8 mouse cellular contexts compared by ENCODE assay signal in the genomic region with DNA sequence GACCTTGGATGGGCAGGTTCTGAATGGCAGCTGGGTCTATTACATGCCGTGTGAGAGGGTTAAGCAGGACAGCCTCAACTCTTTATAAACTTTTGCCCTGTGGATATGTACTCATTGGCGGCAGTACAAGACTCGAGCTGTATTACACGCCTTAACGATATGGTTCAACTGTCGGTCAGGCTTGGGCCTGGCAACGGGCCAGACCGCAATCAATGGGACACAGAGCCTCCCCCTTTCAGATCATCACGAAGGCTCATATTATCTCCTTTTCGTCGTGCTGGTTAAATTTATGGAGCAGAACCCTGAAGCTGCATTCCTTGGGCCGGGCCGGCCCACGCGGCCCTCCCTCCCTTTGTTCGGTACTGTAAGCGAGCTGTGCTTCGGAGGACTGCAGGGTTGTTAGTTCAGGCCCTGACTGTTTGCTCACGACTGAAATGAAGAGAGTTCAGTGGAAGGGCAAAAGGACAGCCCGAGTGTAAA.
DNase-seq lines count a peak whose midpoint lies in the region; ATAC-seq and TF ChIP-seq lines count a peak whose summit lies in the region.

No protein-coding gene starts in this region.

- TF ChIP-seq POLR2A in MEL (IDR thresholded peaks at IDR 0.05; ENCODE audit: control insufficient read depth in 1 of 2, insufficient read depth in 1 of 2, low read depth in 1 of 2, low read length in 2 of 2, poor library complexity in 1 of 2): peak in 1 of 2 experiments; percentile 30; a peak in 1 of 4 replicates

- H3K27me3 ChIP-seq in MEL (ENCODE audit: control insufficient read depth in 1 of 2, insufficient read depth in 2 of 2, low read length in 2 of 2): no peaks in the 10 kb centered on the region
- H3K27me3 ChIP-seq in intestine, embryonic 15.5 days (replicated peaks): no peaks in the 10 kb centered on the region
- H3K27me3 ChIP-seq in liver, embryonic 15.5 days: no peaks in the 10 kb centered on the region
- H3K27me3 ChIP-seq in neural tube, embryonic 13.5 days: no peaks in the 10 kb centered on the region

- no peaks in the 10 kb centered on the region for H3K79me2 ChIP-seq in MEL (ENCODE audit: control insufficient read depth, insufficient read depth, low read length, poor library complexity)

- TF ChIP-seq CTCF in MEL (IDR thresholded peaks at IDR 0.05 in 2 of 3, conservative IDR thresholded peaks at IDR 0.05 in 1 of 3; ENCODE audit: control insufficient read depth in 1 of 3, insufficient read depth in 1 of 3, low read depth in 2 of 3, low read length in 3 of 3, poor library complexity in 1 of 3, severe bottlenecking in 1 of 3): no peak

- peak overlapping the region; percentile 82 for H3K27ac ChIP-seq in MEL (ENCODE audit: control insufficient read depth, low read depth, low read length)
- H3K27ac ChIP-seq in intestine, embryonic 15.5 days: peak overlapping the region; percentile 90
- H3K27ac ChIP-seq in liver, embryonic 15.5 days (replicated peaks): peak overlapping the region; percentile 79
- peak overlapping the region; percentile 84 for H3K27ac ChIP-seq in neural tube, embryonic 13.5 days (replicated peaks)

- peak; percentile 94 for DNase-seq in MEL (ENCODE audit: low read depth, low spot score)
- DNase-seq in adrenal gland, postnatal 25 days: peak; percentile 63
- peak; percentile 22 to 40 for DNase-seq in gastrocnemius, adult 8-10 months (ENCODE audit: low spot score in 2 of 2)
- no peak for DNase-seq in layer of hippocampus, adult 8-10 months (ENCODE audit: low spot score in 2 of 2)
- DNase-seq in layer of hippocampus, postnatal 14 days (ENCODE audit: low spot score in 2 of 2): no peak

- WGBS in intestine, embryonic 15.5 days: 3% methylated on average over 20 of the region's 20 CpGs
- 51% methylated on average over 20 of the region's 20 CpGs for WGBS in liver, embryonic 15.5 days (ENCODE audit: insufficient replicate concordance)
- WGBS in neural tube, embryonic 13.5 days: 13% methylated on average over 20 of the region's 20 CpGs

- H3K4me1 ChIP-seq in MEL (ENCODE audit: control insufficient read depth in 1 of 2, insufficient read depth in 2 of 2, low read length in 2 of 2): peaks cover 27 to 36% of the 10 kb centered on the region in 2 experiments
- peaks cover 45% of the 10 kb centered on the region for H3K4me1 ChIP-seq in intestine, embryonic 15.5 days (replicated peaks)
- peaks cover 52% of the 10 kb centered on the region for H3K4me1 ChIP-seq in liver, embryonic 15.5 days (replicated peaks)
- peaks cover 44% of the 10 kb centered on the region for H3K4me1 ChIP-seq in neural tube, embryonic 13.5 days (replicated peaks)

- TF ChIP-seq RAD21 in MEL (IDR thresholded peaks at IDR 0.05; ENCODE audit: low read depth, low read length): no peak

- ATAC-seq in intestine, embryonic 15.5 days: peak; percentile 93
- ATAC-seq in liver, embryonic 15.5 days (ENCODE audit: insufficient read depth): peak; percentile 82
- ATAC-seq in neural tube, embryonic 13.5 days (ENCODE audit: low read depth): peak; percentile 91

- peak overlapping the region; percentile 21 to 23; a peak in 3 of 4 replicates for H3K4me3 ChIP-seq in MEL (ENCODE audit: control insufficient read depth in 1 of 2, insufficient read depth in 1 of 2, low read depth in 2 of 2, low read length in 2 of 2)
- H3K4me3 ChIP-seq in intestine, embryonic 15.5 days (replicated peaks): no peak overlapping the region
- H3K4me3 ChIP-seq in liver, embryonic 15.5 days (replicated peaks): no peak overlapping the region
- no peak overlapping the region for H3K4me3 ChIP-seq in neural tube, embryonic 13.5 days

- peak overlapping the region; percentile 49 for H3K9ac ChIP-seq in MEL (ENCODE audit: control insufficient read depth, low read depth, low read length, poor library complexity, severe bottlenecking)
- no peak overlapping the region for H3K9ac ChIP-seq in intestine, embryonic 15.5 days
- no peak overlapping the region for H3K9ac ChIP-seq in liver, embryonic 15.5 days
- H3K9ac ChIP-seq in neural tube, embryonic 13.5 days: no peak overlapping the region

- H3K9me3 ChIP-seq in MEL (replicated peaks; ENCODE audit: insufficient read depth, low read length): no peaks in the 10 kb centered on the region
- no peaks in the 10 kb centered on the region for H3K9me3 ChIP-seq in intestine, embryonic 15.5 days
- no peaks in the 10 kb centered on the region for H3K9me3 ChIP-seq in liver, embryonic 15.5 days (replicated peaks)
- no peaks in the 10 kb centered on the region for H3K9me3 ChIP-seq in neural tube, embryonic 13.5 days

- H3K4me2 ChIP-seq in intestine, embryonic 15.5 days (replicated peaks): peak overlapping the region; percentile 25
- peak overlapping the region; percentile 32 for H3K4me2 ChIP-seq in liver, embryonic 15.5 days
- H3K4me2 ChIP-seq in neural tube, embryonic 13.5 days: no peak overlapping the region

- TF ChIP-seq EP300 in MEL (IDR thresholded peaks at IDR 0.05; ENCODE audit: low read depth in 1 of 2, low read length in 2 of 2): peak; percentile 94 to 96

- peaks cover 0 to 37% of the 10 kb centered on the region in 2 experiments; a peak in 3 of 4 replicates for H3K36me3 ChIP-seq in MEL (ENCODE audit: control insufficient read depth in 1 of 2, insufficient read depth in 2 of 2, low read length in 2 of 2)
- no peaks in the 10 kb centered on the region for H3K36me3 ChIP-seq in intestine, embryonic 15.5 days
- 0 out of 2 replicates have a peak, but pooled peaks cover 6% of the 10 kb centered on the region for H3K36me3 ChIP-seq in liver, embryonic 15.5 days (replicated peaks)
- H3K36me3 ChIP-seq in neural tube, embryonic 13.5 days: no peaks in the 10 kb centered on the region

TF ChIP-seq in MEL, 35 proteins besides CTCF, POLR2A, EP300 and RAD21:
- TF ChIP-seq GABPA (IDR thresholded peaks at IDR 0.05; ENCODE audit: low read depth, low read length): no peak
- TF ChIP-seq MAX (IDR thresholded peaks at IDR 0.05; ENCODE audit: low read length): peak; percentile 72; the same call in 1 of the 2 replicates
- TF ChIP-seq TBP (IDR thresholded peaks at IDR 0.05; ENCODE audit: low read depth, low read length): 0 out of 2 replicates have a peak, but pooled peaks have one; percentile 13
- TF ChIP-seq KAT2A (conservative IDR thresholded peaks at IDR 0.05; ENCODE audit: low read depth, low read length): no peak
- TF ChIP-seq CHD2 (IDR thresholded peaks at IDR 0.05; ENCODE audit: low read length): peak; percentile 16; the same call in 1 of the 2 replicates
- TF ChIP-seq GATA1 (IDR thresholded peaks at IDR 0.05; ENCODE audit: low read depth, low read length): peak; percentile 84
- no peak for TF ChIP-seq POLR2AphosphoS5 (IDR thresholded peaks at IDR 0.05; ENCODE audit: borderline replicate concordance, low read depth, low read length)
- TF ChIP-seq RCOR1 (IDR thresholded peaks at IDR 0.05; ENCODE audit: low read depth, low read length): peak; percentile 92
- peak; percentile 88 for TF ChIP-seq SIN3A (IDR thresholded peaks at IDR 0.05; ENCODE audit: low read length)
- TF ChIP-seq ZC3H11A (IDR thresholded peaks at IDR 0.05; ENCODE audit: low read depth, low read length): no peak
- TF ChIP-seq BHLHE40 (IDR thresholded peaks at IDR 0.05; ENCODE audit: borderline replicate concordance, low read depth, low read length): peak; percentile 84
- peak; percentile 83 for TF ChIP-seq MAZ (IDR thresholded peaks at IDR 0.05; ENCODE audit: low read depth, low read length)
- no peak for TF ChIP-seq NELFE (IDR thresholded peaks at IDR 0.05; ENCODE audit: low read depth, low read length)
- no peak for TF ChIP-seq NRF1 (IDR thresholded peaks at IDR 0.05; ENCODE audit: insufficient read depth, low read depth, low read length, poor library complexity, severe bottlenecking)
- no peak for TF ChIP-seq ZMIZ1 (IDR thresholded peaks at IDR 0.05; ENCODE audit: low read depth, low read length)
- no peak for TF ChIP-seq USF2 (IDR thresholded peaks at IDR 0.05; ENCODE audit: borderline replicate concordance in 1 of 2, insufficient read depth in 1 of 2, low read depth in 1 of 2, low read length in 2 of 2)
- no peak; the same call in 1 of the 2 replicates for TF ChIP-seq SMC3 (IDR thresholded peaks at IDR 0.05; ENCODE audit: low read depth, low read length)
- peak; percentile 74 for TF ChIP-seq MXI1 (IDR thresholded peaks at IDR 0.05; ENCODE audit: low read depth, low read length)
- no peak for TF ChIP-seq USF1 (IDR thresholded peaks at IDR 0.05; ENCODE audit: low read depth, low read length)
- TF ChIP-seq TCF12 (IDR thresholded peaks at IDR 0.05; ENCODE audit: low read depth, low read length): peak; percentile 90
- TF ChIP-seq CHD1 (IDR thresholded peaks at IDR 0.05; ENCODE audit: low read depth, low read length): 0 out of 2 replicates have a peak, but pooled peaks have one; percentile 71
- TF ChIP-seq POLR2AphosphoS2 (IDR thresholded peaks at IDR 0.05; ENCODE audit: low read length): peak; percentile 66
- peak; percentile 89 for TF ChIP-seq MYB (IDR thresholded peaks at IDR 0.05; ENCODE audit: low read depth, low read length)
- TF ChIP-seq E2F4 (IDR thresholded peaks at IDR 0.05; ENCODE audit: borderline replicate concordance, low read depth, low read length): no peak
- TF ChIP-seq JUND (IDR thresholded peaks at IDR 0.05; ENCODE audit: low read depth, low read length): no peak
- TF ChIP-seq ZNF384 (IDR thresholded peaks at IDR 0.05; ENCODE audit: low read depth, low read length): no peak
- peak; percentile 73 for TF ChIP-seq MYC (IDR thresholded peaks at IDR 0.05; ENCODE audit: low read depth, low read length)
- TF ChIP-seq HCFC1 (IDR thresholded peaks at IDR 0.05; ENCODE audit: low read depth, low read length): peak; percentile 48; the same call in 1 of the 2 replicates
- no peak for TF ChIP-seq ZKSCAN1 (IDR thresholded peaks at IDR 0.05; ENCODE audit: low read depth, low read length)
- peak; percentile 65 for TF ChIP-seq MAFK (IDR thresholded peaks at IDR 0.05; ENCODE audit: borderline replicate concordance, low read depth, low read length)
- TF ChIP-seq UBTF (IDR thresholded peaks at IDR 0.05; ENCODE audit: borderline replicate concordance, insufficient read depth, low read depth, low read length): no peak
- TF ChIP-seq ETS1 (IDR thresholded peaks at IDR 0.05; ENCODE audit: low read depth, low read length): peak; percentile 92
- peak; percentile 73 for TF ChIP-seq TAL1 (IDR thresholded peaks at IDR 0.05; ENCODE audit: low read length)

Comparison
In these comparisons a context has a peak if more than half of its experiments do, and no peak if none do; other contexts are left out.
1. DNase-seq: peak in MEL (single experiment), adrenal gland, postnatal 25 days (single experiment) and gastrocnemius, adult 8-10 months (2 of 2); none in layer of hippocampus, adult 8-10 months (0 of 2) and layer of hippocampus, postnatal 14 days (0 of 2).
2. H3K4me3 ChIP-seq: peak in MEL (2 of 2); none in intestine, embryonic 15.5 days (single experiment), liver, embryonic 15.5 days (single experiment) and neural tube, embryonic 13.5 days (single experiment).
3. Peak in every context shown above with its lines, with median percentiles within 50 percentile points of each other: H3K27ac ChIP-seq and ATAC-seq.